Mouse (Mus musculus) cortical plate, adult 2 months (tissue): ENCODE data around the gene Shroom3. TPM values are rescaled to one million over a fixed set of nuclear protein-coding genes. Genes with fewer than 3 reads are reported as not detected.
A peak's percentile ranks its signal among the peaks of the same experiment; 100 is the strongest.

Experiments used
- H3K27ac ChIP-seq: fragments of 200-500 bp; 2 replicates; pipeline ENCODE4 v1.5.1; 2012; ENCODE audit warnings: low read length, control low read depth, inconsistent platforms; ENCODE audit not compliant: insufficient read depth
- H3K4me1 ChIP-seq: fragments of 200-500 bp; 2 replicates; pipeline ENCODE4 v1.6.1; 2011; ENCODE audit warnings: low read length; ENCODE audit not compliant: control insufficient read depth, insufficient read depth
- H3K4me3 ChIP-seq: fragments of 200-500 bp; 2 replicates; pipeline ENCODE4 v1.5.1; 2011; ENCODE audit warnings: mild to moderate bottlenecking, low read length, control low read depth; ENCODE audit not compliant: insufficient read depth
- CTCF ChIP-seq: fragments of 200-500 bp; IDR thresholded peaks from 2 replicates; pipeline ENCODE4 v1.5.1; 2011; ENCODE audit warnings: mild to moderate bottlenecking, control low read depth, low read length; ENCODE audit not compliant: insufficient read depth; ENCODE audit errors: extremely low read depth
- POLR2A ChIP-seq: fragments of 200-500 bp; IDR thresholded peaks from 2 replicates; pipeline ENCODE4 v1.6.1; 2011; ENCODE audit warnings: mild to moderate bottlenecking, low read length, control low read depth; ENCODE audit not compliant: insufficient read depth; ENCODE audit errors: extremely low read depth
- polyA plus RNA-seq: library from polyadenylated mRNA; depleted of rRNA; stranded (reverse); fragments of >200 nt; gene quantifications from 2 replicates; pipeline ENCODE4 v1.2.3, GENCODE M21; 2012; rRNA removed

Gene Shroom3
- polyA plus RNA-seq, 1 experiment, result 1.9 TPM

GRCm38 (mm10) chr5:92998494-92999016, 315.3 kb downstream of the Shroom3 start:
- TF ChIP-seq CTCF (no peak), POLR2A (no peak)
- Histone ChIP-seq H3K27ac (no peak overlapping the region), H3K4me3 (no peak overlapping the region), H3K4me1 (peaks cover 2% of the 10 kb centered on the region)

GRCm38 (mm10) chr5:93000060-93000459, 316.8 kb downstream of the Shroom3 start:
- TF ChIP-seq CTCF (no peak), POLR2A (no peak)
- H3K4me1 ChIP-seq, result peaks cover 2% of the 10 kb centered on the region
- H3K4me3 ChIP-seq, result no peak overlapping the region
- H3K27ac ChIP-seq, result peak overlapping the region; percentile 89; the same call in 1 of the 2 replicates

- TF ChIP-seq CTCF (no peak), POLR2A (peak; percentile 52; the same call in 1 of the 2 replicates)
- H3K4me1 ChIP-seq, result peaks cover 7% of the 10 kb centered on the region
- no peak overlapping the region for H3K4me3 ChIP-seq
- H3K27ac ChIP-seq, result peak overlapping the region; percentile 89
These were observed 317.8 kb downstream of the Shroom3 start for GRCm38 (mm10) chr5:93000774-93001757.

- no peak overlapping the region for H3K27ac ChIP-seq
- TF ChIP-seq POLR2A (no peak), CTCF (no peak)
- H3K4me1 ChIP-seq, result peaks cover 7% of the 10 kb centered on the region
- no peak overlapping the region for H3K4me3 ChIP-seq
These were observed 319.4 kb downstream of the Shroom3 start for GRCm38 (mm10) chr5:93002615-93003014.

GRCm38 (mm10) chr5:93005229-93005814, 322.1 kb downstream of the Shroom3 start:
- Histone ChIP-seq H3K27ac (peak overlapping the region; percentile 96), H3K4me3 (peak overlapping the region; percentile 19; the same call in 1 of the 2 replicates), H3K4me1 (peaks cover 7% of the 10 kb centered on the region)
- no peak for TF ChIP-seq CTCF
- TF ChIP-seq POLR2A, result no peak

- TF ChIP-seq POLR2A, result 0 out of 2 replicates have a peak, but pooled peaks have one; percentile 24
- TF ChIP-seq CTCF, result no peak
- Histone ChIP-seq H3K4me1 (peaks cover 7% of the 10 kb centered on the region), H3K4me3 (peak overlapping the region; percentile 19; the same call in 1 of the 2 replicates), H3K27ac (peak overlapping the region; percentile 96)
These were observed 322.6 kb downstream of the Shroom3 start for GRCm38 (mm10) chr5:93005815-93006341.

GRCm38 (mm10) chr5:93008256-93008655, 325.0 kb downstream of the Shroom3 start:
- TF ChIP-seq CTCF, result no peak
- no peak for TF ChIP-seq POLR2A

More at GRCm38 (mm10) chr5:93008256-93008655, 325.0 kb downstream of the Shroom3 start:
- Histone ChIP-seq H3K27ac (no peak overlapping the region), H3K4me3 (no peak overlapping the region), H3K4me1 (peaks cover 5% of the 10 kb centered on the region)

Other genes with a start within 250 kb of the Shroom3 start
- gene Nup54, start 248.2 kb upstream of the Shroom3 start, polyA plus RNA-seq, result 22.4 and 26.0 TPM in 2 replicates
- 63.7 and 66.4 TPM in 2 replicates for gene Scarb2, start 176.6 kb upstream of the Shroom3 start, polyA plus RNA-seq
- gene Fam47e, start 128.4 kb upstream of the Shroom3 start, polyA plus RNA-seq, result 0.53 and 0.84 TPM in 2 replicates
- 0.96 and 1.1 TPM in 2 replicates for gene Stbd1, start 80.4 kb upstream of the Shroom3 start, polyA plus RNA-seq
- 0.38 and 0.65 TPM in 2 replicates for gene Ccdc158, start 8.2 kb upstream of the Shroom3 start, polyA plus RNA-seq